Mouse (Mus musculus): ENCODE measurements around the gene Isl2. TPM values are rescaled to one million over a fixed set of nuclear protein-coding genes. Genes with fewer than 3 reads are reported as not detected.

Gene Isl2
- not detected in 2 replicates for total RNA-seq (2015; ENCODE audit: low replicate concordance)
- not detected in 2 replicates for total RNA-seq (2017; ENCODE audit: low replicate concordance)

GRCm38 (mm10) chr9:55538377-55538776 is at the start of gene Isl2:
Gene Isl2, plus strand, starts transcription at chr9:55538672.
- no peak for ATAC-seq (replicated peaks; ENCODE audit: low FRiP score, poor library complexity, severe bottlenecking)

GRCm38 (mm10) chr9:55507922-55508321 is 30.6 kb upstream of the Isl2 start:
- no peak for ATAC-seq (replicated peaks; ENCODE audit: low FRiP score, poor library complexity, severe bottlenecking)

- ATAC-seq (replicated peaks; ENCODE audit: low FRiP score, poor library complexity, severe bottlenecking), result no peak
These were observed 29.8 kb upstream of the Isl2 start for GRCm38 (mm10) chr9:55508701-55509100.

- ATAC-seq (replicated peaks; ENCODE audit: low FRiP score, poor library complexity, severe bottlenecking), result no peak
These were observed 28.7 kb upstream of the Isl2 start for GRCm38 (mm10) chr9:55509731-55510130.

- ATAC-seq (replicated peaks; ENCODE audit: low FRiP score, poor library complexity, severe bottlenecking), result no peak
These were observed 27.7 kb upstream of the Isl2 start for GRCm38 (mm10) chr9:55510651-55511235.

- ATAC-seq (replicated peaks; ENCODE audit: low FRiP score, poor library complexity, severe bottlenecking), result peak; percentile 70
These were observed 26.9 kb upstream of the Isl2 start for GRCm38 (mm10) chr9:55511521-55511993.

GRCm38 (mm10) chr9:55512027-55512543 is 26.4 kb upstream of the Isl2 start, which contains the start of gene Etfa:
Gene Etfa, minus strand, starts transcription at chr9:55512243.
- peak; percentile 98 for ATAC-seq (replicated peaks; ENCODE audit: low FRiP score, poor library complexity, severe bottlenecking)

GRCm38 (mm10) chr9:55525716-55526115 is 12.8 kb upstream of the Isl2 start:
- ATAC-seq (replicated peaks; ENCODE audit: low FRiP score, poor library complexity, severe bottlenecking), result no peak

GRCm38 (mm10) chr9:55535907-55536306 is 2.6 kb upstream of the Isl2 start:
- ATAC-seq (replicated peaks; ENCODE audit: low FRiP score, poor library complexity, severe bottlenecking), result no peak; the same call in 1 of the 2 replicates

- no peak for ATAC-seq (replicated peaks; ENCODE audit: low FRiP score, poor library complexity, severe bottlenecking)
These were observed 534 bp downstream of the Isl2 start for GRCm38 (mm10) chr9:55539006-55539405.

- ATAC-seq (replicated peaks; ENCODE audit: low FRiP score, poor library complexity, severe bottlenecking), result no peak
These were observed 1.4 kb downstream of the Isl2 start for GRCm38 (mm10) chr9:55539661-55540390.

- no peak for ATAC-seq (replicated peaks; ENCODE audit: low FRiP score, poor library complexity, severe bottlenecking)
These were observed 1.9 kb downstream of the Isl2 start for GRCm38 (mm10) chr9:55540391-55540770.

GRCm38 (mm10) chr9:55540888-55541287 is 2.4 kb downstream of the Isl2 start:
- no peak for ATAC-seq (replicated peaks; ENCODE audit: low FRiP score, poor library complexity, severe bottlenecking)

- no peak for ATAC-seq (replicated peaks; ENCODE audit: low FRiP score, poor library complexity, severe bottlenecking)
These were observed 3.4 kb downstream of the Isl2 start for GRCm38 (mm10) chr9:55541681-55542365.

GRCm38 (mm10) chr9:55542366-55543325 is 4.2 kb downstream of the Isl2 start:
- no peak for ATAC-seq (replicated peaks; ENCODE audit: low FRiP score, poor library complexity, severe bottlenecking)

GRCm38 (mm10) chr9:55543336-55543702 is 4.8 kb downstream of the Isl2 start:
- no peak for ATAC-seq (replicated peaks; ENCODE audit: low FRiP score, poor library complexity, severe bottlenecking)

GRCm38 (mm10) chr9:55543703-55544401 is 5.4 kb downstream of the Isl2 start:
- ATAC-seq (replicated peaks; ENCODE audit: low FRiP score, poor library complexity, severe bottlenecking), result no peak

- no peak for ATAC-seq (replicated peaks; ENCODE audit: low FRiP score, poor library complexity, severe bottlenecking)
These were observed 6.5 kb downstream of the Isl2 start for GRCm38 (mm10) chr9:55544861-55545555.

Data from erythroid progenitor cell, adult 5-6 weeks (primary cell).